ENCODE assay signal across 8 mouse cellular contexts in the genomic region with DNA sequence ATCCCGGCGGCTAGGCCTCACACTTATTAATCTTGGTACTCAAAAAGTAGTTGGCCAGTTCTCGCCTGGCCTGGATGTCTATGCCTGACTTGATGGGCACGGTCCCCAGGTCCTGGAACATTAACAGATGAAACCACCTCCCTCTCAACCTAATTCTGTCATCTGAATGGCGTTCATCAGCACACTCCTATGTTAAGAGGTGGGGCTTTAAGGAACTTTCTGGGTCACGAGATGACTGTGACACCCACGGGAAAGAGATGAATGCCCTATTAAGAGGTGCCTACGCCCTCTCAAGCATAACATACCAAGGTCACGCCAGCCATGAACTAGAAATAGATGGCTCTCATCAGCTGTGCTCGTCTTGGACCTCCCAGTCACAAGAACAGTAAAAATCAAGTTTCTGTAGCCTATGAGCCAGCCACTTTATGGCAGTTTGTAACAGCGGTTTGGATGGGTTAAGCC. TPM values are rescaled to one million over a fixed set of nuclear protein-coding genes. Genes with fewer than 3 reads are reported as not detected.
DNase-seq lines count a peak whose midpoint lies in the region; ATAC-seq and TF ChIP-seq lines count a peak whose summit lies in the region.

No protein-coding gene starts in this region.

- 0 out of 2 replicates have a peak, but pooled peaks cover 3% of the 10 kb centered on the region for H3K36me3 ChIP-seq in kidney, embryonic 16.5 days (ENCODE audit: insufficient read depth, low read length)
- H3K36me3 ChIP-seq in forebrain, embryonic 16.5 days (ENCODE audit: control insufficient read depth, insufficient read depth), result peaks cover 5% of the 10 kb centered on the region
- H3K36me3 ChIP-seq in liver, embryonic 14.5 days (replicated peaks; ENCODE audit: control insufficient read depth, insufficient read depth, low read depth), result peaks cover 12% of the 10 kb centered on the region
- H3K36me3 ChIP-seq in stomach, embryonic 15.5 days, result peaks cover 10% of the 10 kb centered on the region

- peak overlapping the region; percentile 96 for H3K9ac ChIP-seq in kidney, embryonic 16.5 days (replicated peaks; ENCODE audit: low read length)
- peak overlapping the region; percentile 91 for H3K9ac ChIP-seq in forebrain, embryonic 16.5 days (replicated peaks; ENCODE audit: low read depth, low read length)
- H3K9ac ChIP-seq in liver, embryonic 14.5 days (replicated peaks), result peak overlapping the region; percentile 99
- peak overlapping the region; percentile 54 for H3K9ac ChIP-seq in stomach, embryonic 15.5 days

- peak overlapping the region; percentile 92 for H3K4me3 ChIP-seq in kidney, embryonic 16.5 days (ENCODE audit: low read length)
- peak overlapping the region; percentile 85 for H3K4me3 ChIP-seq in forebrain, embryonic 16.5 days (replicated peaks; ENCODE audit: low read length)
- peak overlapping the region; percentile 69 to 94 for H3K4me3 ChIP-seq in liver, embryonic 14.5 days (ENCODE audit: insufficient read depth in 1 of 2, low read depth in 2 of 2, low read length in 2 of 2)
- H3K4me3 ChIP-seq in stomach, embryonic 15.5 days (replicated peaks), result peak overlapping the region; percentile 98

- no peaks in the 10 kb centered on the region for H3K9me3 ChIP-seq in kidney, embryonic 16.5 days (ENCODE audit: low read length)
- H3K9me3 ChIP-seq in forebrain, embryonic 16.5 days (ENCODE audit: control insufficient read depth, low read length), result no peaks in the 10 kb centered on the region
- no peaks in the 10 kb centered on the region for H3K9me3 ChIP-seq in liver, embryonic 14.5 days (ENCODE audit: control insufficient read depth, low read length)
- H3K9me3 ChIP-seq in stomach, embryonic 15.5 days, result no peaks in the 10 kb centered on the region

- no peak for TF ChIP-seq CTCF in liver, embryonic 14.5 days (IDR thresholded peaks at IDR 0.05; ENCODE audit: low read depth)

- peak overlapping the region; percentile 96 for H3K27ac ChIP-seq in kidney, embryonic 16.5 days (ENCODE audit: low read length)
- peak overlapping the region; percentile 86 for H3K27ac ChIP-seq in forebrain, embryonic 16.5 days (ENCODE audit: low read length)
- peak overlapping the region; percentile 84 for H3K27ac ChIP-seq in liver, embryonic 14.5 days
- peak overlapping the region; percentile 93 for H3K27ac ChIP-seq in stomach, embryonic 15.5 days

- WGBS in kidney, embryonic 16.5 days, result 4% methylated on average over 11 of the region's 11 CpGs
- WGBS in forebrain, embryonic 16.5 days, result 13% methylated on average over 11 of the region's 11 CpGs
- WGBS in liver, embryonic 14.5 days (ENCODE audit: insufficient replicate concordance), result 10% methylated on average over 11 of the region's 11 CpGs
- 6% methylated on average over 11 of the region's 11 CpGs for WGBS in stomach, embryonic 15.5 days

- H3K27me3 ChIP-seq in kidney, embryonic 16.5 days (ENCODE audit: insufficient read depth, low read length), result no peaks in the 10 kb centered on the region
- H3K27me3 ChIP-seq in forebrain, embryonic 16.5 days (replicated peaks; ENCODE audit: control insufficient read depth, insufficient read depth, low read length), result no peaks in the 10 kb centered on the region
- H3K27me3 ChIP-seq in liver, embryonic 14.5 days (ENCODE audit: control insufficient read depth, insufficient read depth, low read length), result no peaks in the 10 kb centered on the region
- no peaks in the 10 kb centered on the region for H3K27me3 ChIP-seq in stomach, embryonic 15.5 days (replicated peaks)

- no peak for DNase-seq in kidney, adult 9 months
- DNase-seq in R1 (ENCODE audit: low read depth, low spot score) (peak; percentile 80), adipocyte (ENCODE audit: low spot score) (no peak)
- DNase-seq in liver, embryonic 14.5 days (ENCODE audit: low read depth in 3 of 3, low spot score in 3 of 3), result peak; percentile 33 to 53 (median 44)
- DNase-seq in adrenal gland, adult 18-20 months (ENCODE audit: low spot score in 2 of 2), result no peak

- H3K4me2 ChIP-seq in kidney, embryonic 16.5 days (replicated peaks; ENCODE audit: low read depth, low read length), result peak overlapping the region; percentile 70
- H3K4me2 ChIP-seq in forebrain, embryonic 16.5 days (ENCODE audit: low read length), result peak overlapping the region; percentile 67
- peak overlapping the region; percentile 92 for H3K4me2 ChIP-seq in liver, embryonic 14.5 days (ENCODE audit: low read depth)
- peak overlapping the region; percentile 75 for H3K4me2 ChIP-seq in stomach, embryonic 15.5 days

- TF ChIP-seq EP300 in liver, embryonic 14.5 days (IDR thresholded peaks at IDR 0.05; ENCODE audit: low read depth), result no peak

- ATAC-seq in kidney, embryonic 16.5 days (ENCODE audit: low FRiP score, low TSS enrichment), result peak; percentile 73
- no peak; the same call in none of the 2 replicates for ATAC-seq in forebrain, embryonic 16.5 days
- peak; percentile 66 for ATAC-seq in liver, embryonic 14.5 days (ENCODE audit: insufficient read depth)
- peak; percentile 59 for ATAC-seq in stomach, embryonic 15.5 days (ENCODE audit: insufficient read depth, low FRiP score, low read depth)

- H3K4me1 ChIP-seq in kidney, embryonic 16.5 days (ENCODE audit: insufficient read depth, low read length), result peaks cover 33% of the 10 kb centered on the region
- H3K4me1 ChIP-seq in forebrain, embryonic 16.5 days (replicated peaks; ENCODE audit: control insufficient read depth, insufficient read depth, low read length), result peaks cover 14% of the 10 kb centered on the region
- peaks cover 9 to 17% of the 10 kb centered on the region in 2 experiments for H3K4me1 ChIP-seq in liver, embryonic 14.5 days (replicated peaks; ENCODE audit: control insufficient read depth in 2 of 2, insufficient read depth in 2 of 2, low read length in 1 of 2)
- H3K4me1 ChIP-seq in stomach, embryonic 15.5 days, result peaks cover 3% of the 10 kb centered on the region; the same call in 1 of the 2 replicates

RNA-seq across cellular contexts. Expression of gene Tmf1, which starts 0.5 kb away (rescaled TPM):
- 28.1 and 28.7 TPM in 2 replicates for polyA plus RNA-seq in kidney, embryonic 16.5 days (2015; fragmentation: Nextera tagmentation; extraction: Ambion mirVana)
- 35.0 and 43.2 TPM in 2 replicates for polyA plus RNA-seq in forebrain, embryonic 16.5 days (2015; fragmentation: Nextera tagmentation; extraction: Ambion mirVana)
- 0.64 and 1.4 TPM in 2 replicates for polyA plus RNA-seq in liver, embryonic 14.5 days (2012; rRNA removed)
- 12.3 and 13.3 TPM in 2 replicates for polyA plus RNA-seq in liver, embryonic 14.5 days (2014; fragmentation: Nextera tagmentation; extraction: Ambion mirVana)
- 34.8 and 36.1 TPM in 2 replicates for polyA plus RNA-seq in stomach, embryonic 15.5 days (2015; fragmentation: Nextera tagmentation; extraction: Ambion mirVana)
- total RNA-seq in adrenal gland, adult 18-20 months (2021), result 10 to 100 TPM; 45.6 to 59.7 TPM

RNA-seq across cellular contexts. Expression of gene Uba3, which starts 26.0 kb away (rescaled TPM):
- 72.6 and 76.3 TPM in 2 replicates for polyA plus RNA-seq in kidney, embryonic 16.5 days (2015; fragmentation: Nextera tagmentation; extraction: Ambion mirVana)
- 99.9 and 101 TPM in 2 replicates for polyA plus RNA-seq in forebrain, embryonic 16.5 days (2015; fragmentation: Nextera tagmentation; extraction: Ambion mirVana)
- 15.2 and 22.3 TPM in 2 replicates for polyA plus RNA-seq in liver, embryonic 14.5 days (2012; rRNA removed)
- 24.9 and 25.5 TPM in 2 replicates for polyA plus RNA-seq in liver, embryonic 14.5 days (2014; fragmentation: Nextera tagmentation; extraction: Ambion mirVana)
- polyA plus RNA-seq in stomach, embryonic 15.5 days (2015; fragmentation: Nextera tagmentation; extraction: Ambion mirVana), result 58.8 and 62.3 TPM in 2 replicates
- total RNA-seq in adrenal gland, adult 18-20 months (2021), result 10 to 100 TPM; 58.8 to 59.4 TPM

RNA-seq across cellular contexts. Expression of gene Eogt, which starts 30.4 kb away (rescaled TPM):
- 22.9 and 24.5 TPM in 2 replicates for polyA plus RNA-seq in kidney, embryonic 16.5 days (2015; fragmentation: Nextera tagmentation; extraction: Ambion mirVana)
- 9.3 and 12.2 TPM in 2 replicates for polyA plus RNA-seq in forebrain, embryonic 16.5 days (2015; fragmentation: Nextera tagmentation; extraction: Ambion mirVana)
- polyA plus RNA-seq in liver, embryonic 14.5 days (2012; rRNA removed), result 1.5 and 1.9 TPM in 2 replicates
- 1.3 and 1.4 TPM in 2 replicates for polyA plus RNA-seq in liver, embryonic 14.5 days (2014; fragmentation: Nextera tagmentation; extraction: Ambion mirVana)
- 10.8 and 12.2 TPM in 2 replicates for polyA plus RNA-seq in stomach, embryonic 15.5 days (2015; fragmentation: Nextera tagmentation; extraction: Ambion mirVana)
- 10 to 100 TPM; 20.4 to 27.1 TPM for total RNA-seq in adrenal gland, adult 18-20 months (2021)

RNA-seq across cellular contexts. Expression of gene Arl6ip5, which starts 31.1 kb away (rescaled TPM):
- 72.1 and 77.2 TPM in 2 replicates for polyA plus RNA-seq in kidney, embryonic 16.5 days (2015; fragmentation: Nextera tagmentation; extraction: Ambion mirVana)
- 116 and 130 TPM in 2 replicates for polyA plus RNA-seq in forebrain, embryonic 16.5 days (2015; fragmentation: Nextera tagmentation; extraction: Ambion mirVana)
- 19.4 and 25.6 TPM in 2 replicates for polyA plus RNA-seq in liver, embryonic 14.5 days (2012; rRNA removed)
- 15.8 and 17.1 TPM in 2 replicates for polyA plus RNA-seq in liver, embryonic 14.5 days (2014; fragmentation: Nextera tagmentation; extraction: Ambion mirVana)
- polyA plus RNA-seq in stomach, embryonic 15.5 days (2015; fragmentation: Nextera tagmentation; extraction: Ambion mirVana), result 70.1 and 71.4 TPM in 2 replicates
- 100 to 1,000 TPM in 1 of 2 experiments, 10 to 100 TPM in 1; 96.5 to 123 TPM for total RNA-seq in adrenal gland, adult 18-20 months (2021)

Comparison
In these comparisons a context has a peak if more than half of its experiments do, and no peak if none do; other contexts are left out.
1. DNase-seq: peak in R1 (single experiment) and liver, embryonic 14.5 days (3 of 3); none in kidney, adult 9 months (single experiment), adipocyte (single experiment) and adrenal gland, adult 18-20 months (0 of 2).
2. Peak in every context shown above with its lines, with median percentiles within 50 percentile points of each other: H3K27ac ChIP-seq, H3K4me2 ChIP-seq, H3K4me3 ChIP-seq and H3K9ac ChIP-seq.